Mouse (Mus musculus) liver, adult 2 months (tissue): Measurements from ENCODE around the gene Alox5ap.

Source experiments
- CTCF ChIP-seq: fragments of 200-500 bp; IDR thresholded peaks from 2 replicates; pipeline ENCODE4 v1.5.1; 2011; ENCODE audit warnings: low read depth, low read length, control low read depth
- POLR2A ChIP-seq: fragments of 200-500 bp; IDR thresholded peaks from 2 replicates; pipeline ENCODE4 v1.6.1; 2011; ENCODE audit warnings: low read length, control low read depth; ENCODE audit not compliant: insufficient read depth; ENCODE audit errors: extremely low read depth

- TF ChIP-seq CTCF (no peak), POLR2A (no peak)
Measured at GRCm38 (mm10) chr5:149229619-149230339, 34.8 kb upstream of the Alox5ap start.
